Mouse (Mus musculus) spleen, adult 2 months (tissue): Measurements from ENCODE around the gene Cep89. TPM values are rescaled to one million over a fixed set of nuclear protein-coding genes. Genes with fewer than 3 reads are reported as not detected.

ENCODE experiments used
- DNase-seq, 2 experiments: peaks; one replicate each; pipeline versions ENCODE4 v3.0.0 to v3.0.0-alpha.2; 2012 to 2021; ENCODE audit warnings: low spot score in 2 of 2, low read depth in 1 of 2
- H3K27ac ChIP-seq: fragments of 200-500 bp; 2 replicates; pipeline ENCODE4 v1.5.1; 2012; ENCODE audit warnings: low read length, inconsistent platforms; ENCODE audit not compliant: insufficient read depth
- H3K27me3 ChIP-seq: fragments of 200-500 bp; 2 replicates; pipeline ENCODE4 v1.6.1; 2012; ENCODE audit warnings: mild to moderate bottlenecking, moderate library complexity, low read length, inconsistent platforms; ENCODE audit not compliant: control insufficient read depth, insufficient read depth
- H3K36me3 ChIP-seq: fragments of 200-500 bp; 2 replicates; pipeline ENCODE4 v1.6.1; 2012; ENCODE audit warnings: mild to moderate bottlenecking, low read length, inconsistent platforms; ENCODE audit not compliant: control insufficient read depth, insufficient read depth
- H3K4me1 ChIP-seq: fragments of 200-500 bp; 2 replicates; pipeline ENCODE4 v1.6.1; 2011; ENCODE audit warnings: inconsistent platforms; ENCODE audit not compliant: control insufficient read depth, insufficient read depth, insufficient read length
- H3K4me3 ChIP-seq: fragments of 200-500 bp; 2 replicates; pipeline ENCODE4 v1.5.1; 2011; ENCODE audit warnings: mild to moderate bottlenecking, inconsistent platforms; ENCODE audit not compliant: insufficient read depth, insufficient read length; ENCODE audit errors: extremely low read depth
- CTCF ChIP-seq: fragments of 200-500 bp; IDR thresholded peaks from 2 replicates; pipeline ENCODE4 v1.5.1; 2011; ENCODE audit warnings: mild to moderate bottlenecking, inconsistent platforms; ENCODE audit not compliant: insufficient read depth, insufficient read length, insufficient replicate concordance; ENCODE audit errors: extremely low read depth
- POLR2A ChIP-seq: fragments of 200-500 bp; IDR thresholded peaks from 2 replicates; pipeline ENCODE4 v1.6.1; 2011; ENCODE audit warnings: low read depth, low read length, inconsistent platforms
- WGBS: fragments of 180-500 bp; shearing (Covaris S2); methylation state at CpG from one replicate; pipeline ENCODE4 v1.1.7; 2018; 5-methylcytosine and 5-hydroxymethylcytosine counted together
- polyA plus RNA-seq: library from polyadenylated mRNA; depleted of rRNA; stranded (reverse); fragments of >200 nt; gene quantifications from 2 replicates; pipeline ENCODE4 v1.2.3, GENCODE M21; 2012

Gene Cep89
- polyA plus RNA-seq, 1 experiment: 15.4 TPM

GRCm38 (mm10) chr7:35373146-35373989, 23.5 kb upstream of the Cep89 start:
- H3K4me3 ChIP-seq: no peak overlapping the region
- DNase-seq: no peak
- 77% methylated on average over 16 of the region's 16 CpGs for WGBS
- H3K4me1 ChIP-seq: no peaks in the 10 kb centered on the region
- TF ChIP-seq POLR2A (no peak), CTCF (no peak)
- H3K27me3 ChIP-seq: no peaks in the 10 kb centered on the region
- no peak overlapping the region for H3K27ac ChIP-seq
- no peaks in the 10 kb centered on the region for H3K36me3 ChIP-seq

DNA sequence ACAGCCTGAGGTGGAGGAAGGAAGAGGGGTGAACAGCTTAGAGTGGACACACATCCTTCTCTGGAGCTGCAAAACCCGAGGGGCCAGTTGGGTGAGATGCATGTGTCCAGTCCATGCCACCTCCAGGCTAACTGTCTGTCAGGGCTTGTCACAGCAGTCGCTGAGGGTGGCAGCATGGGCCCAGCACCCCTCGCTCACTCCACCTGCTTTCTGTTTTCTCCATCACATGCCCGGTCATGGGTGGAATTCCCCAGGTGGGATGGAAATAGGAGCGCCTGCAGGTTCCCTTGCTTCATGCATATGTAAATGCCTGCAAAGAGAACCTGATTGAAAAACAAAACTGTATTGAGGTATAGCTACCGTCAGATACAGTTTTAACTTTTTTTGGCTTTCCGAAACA, 22.6 kb upstream of the Cep89 start:
- 83% methylated on average over 7 of the region's 7 CpGs for WGBS
- TF ChIP-seq POLR2A (no peak), CTCF (no peak)

DNA sequence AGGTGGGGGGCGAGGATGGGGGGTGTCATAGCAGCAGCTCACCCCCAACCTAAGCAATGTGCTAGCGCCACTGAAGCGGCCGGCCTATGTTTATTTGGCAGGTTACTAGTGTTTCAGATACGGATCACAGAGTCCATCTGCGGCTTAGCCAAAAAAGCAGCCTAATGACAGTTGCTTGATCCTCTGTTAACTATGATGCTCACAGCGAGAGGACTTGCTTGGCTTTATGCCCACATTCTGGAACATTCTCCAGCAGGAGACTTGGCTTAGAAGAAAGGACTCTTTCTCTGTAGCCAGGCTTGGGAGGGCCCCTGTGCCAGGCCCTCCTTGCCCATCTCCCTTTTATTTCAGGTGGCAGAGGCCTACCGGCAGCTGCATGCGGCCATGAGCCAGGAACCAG, 20.2 kb upstream of the Cep89 start:
- Histone ChIP-seq H3K4me3 (no peak overlapping the region), H3K27ac (no peak overlapping the region), H3K36me3 (no peaks in the 10 kb centered on the region), H3K27me3 (no peaks in the 10 kb centered on the region), H3K4me1 (0 out of 2 replicates have a peak, but pooled peaks cover 3% of the 10 kb centered on the region)
- no peak for DNase-seq
- WGBS: 91% methylated on average over 9 of the region's 9 CpGs
- TF ChIP-seq CTCF: no peak
- TF ChIP-seq POLR2A: no peak

More for the DNA sequence above, 22.6 kb upstream of the Cep89 start:
- DNase-seq: no peak
- Histone ChIP-seq H3K4me3 (no peak overlapping the region), H3K27ac (no peak overlapping the region), H3K4me1 (no peaks in the 10 kb centered on the region), H3K36me3 (no peaks in the 10 kb centered on the region), H3K27me3 (no peaks in the 10 kb centered on the region)

DNA sequence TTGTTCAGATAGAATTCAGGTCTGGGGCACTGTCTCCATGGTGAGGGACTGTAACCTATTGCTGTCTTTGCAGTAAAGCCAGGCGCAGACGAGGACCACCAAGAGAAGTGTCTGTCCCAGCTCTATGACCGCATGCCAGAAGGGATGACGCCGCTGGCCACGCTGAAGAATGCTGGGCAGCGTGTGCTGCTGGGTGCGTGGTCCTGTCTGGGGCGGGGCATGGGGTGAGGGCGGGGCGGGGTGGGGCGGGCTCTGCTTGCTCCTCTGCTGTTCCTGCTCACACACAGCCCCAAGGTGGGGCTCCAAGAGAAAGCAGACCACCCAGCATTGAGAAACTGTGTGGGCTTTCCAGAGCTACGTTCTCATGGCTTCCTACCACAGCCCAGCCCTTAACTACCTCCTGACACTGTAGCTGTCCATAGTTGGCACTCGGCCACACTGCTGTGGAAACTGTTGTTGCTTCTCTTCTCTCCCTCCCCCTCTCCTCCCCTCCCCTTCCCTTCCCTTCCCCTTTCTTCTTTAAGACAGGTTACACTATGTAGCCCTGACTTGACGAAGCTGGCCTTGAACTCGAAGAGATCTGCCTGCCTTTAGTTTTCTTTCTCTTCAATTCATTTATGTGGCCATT, 17.2 kb upstream of the Cep89 start:
- TF ChIP-seq CTCF (no peak), POLR2A (no peak)
- 39% methylated on average over 16 of the region's 16 CpGs for WGBS
- H3K4me3 ChIP-seq: no peak overlapping the region

GRCm38 (mm10) chr7:35380351-35380750, 16.5 kb upstream of the Cep89 start:
- no peaks in the 10 kb centered on the region for H3K36me3 ChIP-seq
- TF ChIP-seq POLR2A (no peak), CTCF (no peak)
- H3K4me3 ChIP-seq: no peak overlapping the region
- no peaks in the 10 kb centered on the region for H3K27me3 ChIP-seq
- no peak for DNase-seq
- no peak overlapping the region for H3K27ac ChIP-seq
- 81% methylated on average over 8 of the region's 8 CpGs for WGBS
- H3K4me1 ChIP-seq: 0 out of 2 replicates have a peak, but pooled peaks cover 3% of the 10 kb centered on the region

More for the DNA sequence above, 17.2 kb upstream of the Cep89 start:
- Histone ChIP-seq H3K27me3 (no peaks in the 10 kb centered on the region), H3K27ac (no peak overlapping the region), H3K4me1 (0 out of 2 replicates have a peak, but pooled peaks cover 3% of the 10 kb centered on the region), H3K36me3 (no peaks in the 10 kb centered on the region)
- no peak for DNase-seq

DNA sequence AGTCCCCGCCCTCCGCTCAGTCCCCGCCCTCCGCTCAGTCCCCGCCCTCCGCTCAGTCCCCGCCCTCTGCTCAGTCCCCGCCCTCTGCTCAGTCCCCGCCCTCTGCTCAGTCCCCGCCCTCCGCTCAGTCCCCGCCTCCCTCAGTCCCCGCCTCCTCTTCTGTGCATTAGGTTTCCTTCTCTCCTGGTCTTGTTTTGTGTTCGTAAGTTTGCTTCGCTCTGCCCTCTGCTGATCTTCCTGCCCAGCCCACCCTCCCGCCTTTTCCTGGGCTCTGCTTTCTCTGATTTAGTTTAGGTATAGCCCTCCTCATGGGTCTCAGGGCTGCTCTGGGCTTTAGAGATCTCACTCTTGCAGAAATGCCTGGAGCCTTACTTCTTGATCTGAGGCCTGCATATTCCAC, 15.0 kb upstream of the Cep89 start:
- 0 out of 2 replicates have a peak, but pooled peaks cover 3% of the 10 kb centered on the region for H3K4me1 ChIP-seq
- H3K36me3 ChIP-seq: no peaks in the 10 kb centered on the region
- no peak overlapping the region for H3K27ac ChIP-seq
- H3K27me3 ChIP-seq: no peaks in the 10 kb centered on the region
- H3K4me3 ChIP-seq: no peak overlapping the region
- DNase-seq: no peak
- 89% methylated on average over 13 of the region's 16 CpGs for WGBS
- no peak for TF ChIP-seq POLR2A
- no peak for TF ChIP-seq CTCF
